Mouse (Mus musculus) c-Kit-positive CD71-negative TER-119-negative erythroid progenitor cells, embryonic 14.5 days (primary cell): ENCODE data around the gene Scube2.

Experiments used
- DNase-seq: peaks from one replicate; pipeline ENCODE4 v3.0.0-alpha.2; 2013; ENCODE audit warnings: low read depth

The Scube2 gene

DNA sequence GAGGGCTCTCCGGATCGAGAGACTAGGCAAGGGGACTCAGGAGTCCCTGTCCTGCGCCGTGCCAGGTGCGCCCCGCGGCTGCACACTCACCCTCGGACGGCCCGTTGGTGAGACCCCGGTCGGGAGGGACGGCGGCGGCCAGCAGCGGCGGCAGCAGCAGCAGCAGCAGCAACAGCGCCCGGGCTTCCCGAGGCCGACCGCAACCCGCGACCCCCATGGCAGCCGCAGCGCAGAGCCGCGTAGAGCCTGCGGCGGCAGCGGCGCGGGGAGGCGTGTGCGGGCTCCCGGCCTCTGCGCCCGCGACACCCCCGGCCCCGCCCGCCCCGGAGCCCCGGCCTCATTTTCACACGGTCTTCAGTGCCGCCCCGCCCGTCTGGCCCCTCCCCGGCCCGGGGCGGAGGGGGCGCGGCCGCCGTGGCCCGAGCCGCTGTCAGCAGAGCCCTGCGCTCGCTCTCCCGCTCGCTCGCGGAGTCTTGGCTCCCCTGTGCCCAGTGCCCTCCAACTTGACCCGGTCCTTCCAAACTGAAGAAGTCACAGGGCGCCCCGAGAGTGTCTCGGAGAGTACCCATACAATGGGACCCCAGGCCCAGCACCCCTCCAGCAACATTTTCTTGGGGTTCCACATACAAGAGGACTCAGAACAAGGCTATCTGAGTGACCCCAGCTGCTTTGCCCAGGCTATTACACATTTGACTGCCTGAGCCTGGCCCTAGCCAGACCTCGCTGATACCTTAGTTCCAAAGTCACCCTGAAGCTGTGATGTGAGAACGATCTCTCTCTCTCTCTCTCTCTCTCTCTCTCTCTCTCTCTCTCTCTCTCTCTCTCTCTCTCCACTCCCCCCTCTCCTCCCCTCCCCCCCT lies at the start of gene Scube2:
TSS of gene Scube2 (minus strand) at position 310 of the 860 bp plus-strand sequence.
- DNase-seq = no peak

DNA sequence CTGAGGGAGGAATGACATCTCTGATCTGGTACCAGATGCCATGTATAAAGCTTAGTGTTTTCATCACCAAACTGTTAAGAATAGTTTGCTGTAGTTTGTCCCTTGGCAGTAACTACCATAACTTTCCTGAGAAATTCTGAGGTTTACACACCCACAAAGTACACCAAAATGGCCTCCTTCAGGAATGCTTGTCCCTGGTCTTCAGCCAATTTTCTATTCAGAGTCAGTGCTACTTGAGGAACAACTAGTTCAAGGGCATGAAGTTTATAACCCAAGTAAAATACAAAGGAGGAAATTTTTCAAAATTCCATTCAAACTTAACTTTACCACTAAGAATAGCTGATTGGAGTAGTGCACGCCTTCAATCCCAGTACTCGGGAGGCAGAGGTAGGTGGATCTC lies 40.7 kb upstream of the Scube2 start:
- no peak for DNase-seq

DNA sequence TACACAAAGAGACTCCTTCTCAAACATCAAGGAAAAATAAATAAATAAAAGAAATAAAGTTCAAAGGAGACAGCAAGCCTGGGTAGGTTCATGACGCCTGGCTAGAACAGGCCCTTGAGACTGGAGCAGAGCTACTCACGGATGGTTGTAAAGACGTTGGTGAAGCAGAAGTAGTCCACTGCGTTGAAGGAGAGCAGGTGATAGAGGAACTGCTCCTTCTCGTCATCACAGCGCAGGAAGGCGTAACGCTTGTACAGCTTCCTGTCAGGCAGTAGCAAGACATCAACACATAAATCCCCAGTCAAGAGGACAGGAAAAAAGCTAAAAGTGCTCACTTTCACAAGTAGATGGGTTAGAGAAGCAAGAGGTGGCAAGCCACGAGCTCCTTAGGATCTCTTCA lies 35.4 kb upstream of the Scube2 start:
- DNase-seq = peak; percentile 7

DNA sequence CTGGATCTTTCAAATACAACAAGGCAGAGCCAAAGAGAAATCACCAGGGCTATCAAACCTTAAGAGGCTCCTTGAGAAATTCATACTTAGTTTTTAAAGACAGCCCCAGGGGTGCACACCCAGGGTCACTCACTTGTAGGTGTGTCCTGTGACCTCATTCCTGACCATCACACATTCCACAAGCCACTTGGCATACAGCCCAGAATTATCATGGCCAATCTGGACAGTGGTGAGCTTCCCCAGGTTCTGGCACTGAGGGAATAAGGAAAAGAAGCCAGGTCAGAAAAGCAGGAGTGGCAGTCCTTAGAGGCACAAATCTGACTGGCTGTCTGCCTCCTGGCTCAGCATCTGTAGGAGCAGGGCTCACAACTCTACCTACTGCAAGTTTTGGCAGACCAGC lies 33.4 kb upstream of the Scube2 start:
- no peak for DNase-seq

DNA sequence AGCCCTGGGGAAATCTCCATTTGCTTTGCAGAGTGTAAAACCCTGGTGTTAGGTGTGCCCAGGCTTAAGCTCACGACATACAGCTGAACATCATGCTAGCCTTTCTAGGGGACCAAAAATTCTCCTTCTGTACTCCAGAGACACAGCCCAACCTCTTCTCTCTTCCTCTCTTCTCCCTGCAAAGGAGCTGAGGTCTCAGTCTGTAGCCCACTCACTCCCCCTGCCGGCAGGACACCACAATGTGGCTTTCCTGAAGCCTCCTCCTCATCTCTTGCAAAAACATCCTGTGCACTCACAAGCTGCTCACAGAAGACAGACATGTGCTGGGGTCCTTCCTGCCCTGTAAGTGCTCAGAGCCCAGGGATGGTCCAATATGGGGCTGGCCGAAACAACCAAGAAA lies 27.1 kb upstream of the Scube2 start:
- DNase-seq = peak; percentile 50

DNA sequence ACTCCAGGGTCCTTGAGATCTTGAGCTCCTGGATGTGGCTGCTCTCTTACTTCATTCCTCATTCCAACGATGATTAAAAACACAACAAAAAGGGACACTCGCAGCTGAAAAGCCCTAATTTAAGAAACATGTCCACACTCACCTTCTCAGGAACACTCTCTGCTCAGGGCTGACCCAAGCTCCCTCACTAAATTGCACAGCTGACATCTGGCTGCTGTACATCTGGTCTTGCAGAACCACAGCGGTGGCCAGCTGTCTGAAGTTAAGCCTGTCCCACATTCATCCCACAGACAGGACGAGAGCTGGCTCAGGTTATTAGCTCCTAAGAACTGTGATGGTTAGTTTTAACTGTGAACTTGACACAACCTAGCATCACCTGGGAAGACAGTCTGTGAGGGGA lies 26.3 kb upstream of the Scube2 start:
- no peak for DNase-seq

DNA sequence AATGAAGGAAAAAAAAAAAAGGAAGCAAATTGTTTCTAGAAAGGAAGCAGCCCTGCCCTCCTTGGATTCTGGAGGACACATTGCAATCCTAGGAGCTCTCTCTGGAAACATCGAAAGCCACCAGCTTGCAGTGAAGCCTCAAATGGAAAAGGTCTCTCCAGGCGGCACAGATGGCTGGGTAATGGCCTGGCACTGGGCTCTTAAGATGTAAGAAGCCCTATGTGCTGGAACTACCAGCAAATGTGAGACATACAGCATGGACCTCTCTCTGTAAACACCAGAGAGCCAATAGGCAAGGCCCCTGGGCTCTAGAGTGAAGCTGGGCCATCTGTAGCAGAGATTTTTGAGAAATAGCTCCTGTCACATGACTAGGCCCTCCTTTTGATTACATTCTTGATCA lies 24.8 kb upstream of the Scube2 start:
- DNase-seq = no peak

DNA sequence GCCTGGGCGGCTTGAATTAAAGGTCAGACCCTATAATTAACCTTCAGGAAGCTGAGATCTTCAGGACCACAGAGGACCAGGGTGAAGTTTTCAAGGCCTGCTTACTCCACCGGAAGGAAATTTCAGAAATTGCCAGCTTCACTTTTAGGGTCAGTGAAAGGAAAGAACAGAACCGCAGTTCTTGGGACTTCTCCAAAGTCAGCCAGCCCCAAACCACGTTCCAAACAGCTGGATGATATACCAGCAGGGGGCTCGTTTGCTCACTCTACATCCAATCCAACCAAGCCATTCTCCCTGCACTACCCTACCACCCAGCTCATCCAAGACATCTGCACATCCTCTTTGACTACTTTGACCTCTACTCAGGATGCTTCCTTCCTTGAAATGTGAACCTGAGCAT lies 23.8 kb upstream of the Scube2 start:
- DNase-seq = no peak

DNA sequence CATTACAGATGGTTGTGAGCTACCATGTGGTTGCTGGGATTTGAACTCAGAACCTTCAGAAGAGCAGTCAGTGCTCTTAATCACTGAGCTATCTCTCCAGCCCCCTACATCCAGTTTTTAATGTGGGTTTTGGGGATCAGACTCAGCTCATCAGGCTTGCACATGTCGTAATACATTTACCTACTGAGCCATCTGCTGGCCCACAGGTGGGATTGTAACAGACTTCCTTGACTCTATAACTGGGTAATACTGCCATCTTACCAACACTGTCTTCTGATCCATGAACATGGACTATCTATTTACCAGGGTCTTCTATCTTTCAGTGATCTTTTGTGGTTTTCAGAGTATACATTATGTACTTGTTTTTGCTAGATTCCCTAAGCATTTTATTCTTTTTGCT lies 20.8 kb upstream of the Scube2 start:
- DNase-seq = no peak

DNA sequence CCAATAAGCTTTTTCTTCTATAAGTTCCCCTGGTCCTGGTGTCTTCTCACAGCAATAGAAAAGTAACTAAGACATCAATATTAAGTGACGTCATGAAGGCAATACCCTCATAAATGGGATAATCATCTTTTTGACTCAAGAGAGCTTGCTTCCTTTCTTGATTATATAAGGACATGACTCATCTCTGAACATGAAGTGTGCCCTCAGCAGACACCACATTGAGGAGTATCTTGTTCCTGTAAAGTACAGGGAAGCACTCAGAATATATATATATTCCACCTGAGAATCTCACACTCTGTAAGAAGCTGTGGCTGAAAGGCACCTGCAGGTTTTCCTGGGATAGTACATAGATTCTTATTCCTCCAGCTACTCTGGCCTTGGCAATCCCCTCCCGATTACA lies 17.1 kb upstream of the Scube2 start:
- DNase-seq = no peak

DNA sequence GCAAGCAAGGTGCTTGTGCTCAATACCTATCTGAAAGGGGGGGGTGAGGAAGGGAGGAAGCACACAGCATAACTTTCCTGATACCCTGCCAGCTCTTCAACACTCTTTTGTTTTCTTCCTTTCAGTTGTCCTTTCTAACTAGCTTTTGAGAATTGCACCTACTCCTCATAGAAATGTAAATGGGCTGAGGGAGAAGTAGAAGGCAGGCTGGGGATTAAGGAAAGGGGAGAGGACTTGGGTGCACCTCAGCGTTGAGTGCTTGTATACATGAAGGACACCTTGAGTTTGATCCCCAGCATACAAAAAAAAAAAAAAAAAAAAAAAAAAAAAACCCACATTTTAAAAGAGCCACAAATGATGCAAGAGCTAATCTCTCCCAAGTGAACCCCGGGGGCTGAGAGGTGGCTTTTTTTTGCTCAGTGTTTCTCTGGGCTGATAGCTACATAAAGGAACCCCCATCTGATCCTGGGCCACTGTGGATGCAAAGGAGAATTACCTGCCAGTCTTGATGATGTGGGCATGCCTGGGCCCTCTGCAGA lies 16.2 kb upstream of the Scube2 start:
- no peak for DNase-seq

DNA sequence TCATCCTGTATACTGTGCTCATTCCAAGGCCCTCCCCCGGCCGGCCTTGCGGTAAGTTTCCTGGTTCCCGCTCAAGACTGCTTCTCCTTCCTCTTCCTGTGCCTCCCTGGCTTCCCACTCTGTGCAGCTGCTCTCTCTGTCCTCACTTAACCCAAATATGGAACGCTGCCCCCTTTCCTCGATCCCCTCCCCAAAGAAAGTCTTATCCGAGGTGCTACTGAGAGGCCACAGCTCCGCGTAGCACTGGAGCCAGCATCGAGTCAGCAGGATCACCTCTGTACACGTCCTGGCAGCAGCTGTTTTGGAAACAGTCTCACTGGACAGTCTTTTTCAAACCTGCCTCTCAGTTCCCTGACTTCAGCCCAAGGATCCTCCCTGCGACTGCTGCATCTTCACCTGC lies 13.7 kb upstream of the Scube2 start:
- no peak for DNase-seq

DNA sequence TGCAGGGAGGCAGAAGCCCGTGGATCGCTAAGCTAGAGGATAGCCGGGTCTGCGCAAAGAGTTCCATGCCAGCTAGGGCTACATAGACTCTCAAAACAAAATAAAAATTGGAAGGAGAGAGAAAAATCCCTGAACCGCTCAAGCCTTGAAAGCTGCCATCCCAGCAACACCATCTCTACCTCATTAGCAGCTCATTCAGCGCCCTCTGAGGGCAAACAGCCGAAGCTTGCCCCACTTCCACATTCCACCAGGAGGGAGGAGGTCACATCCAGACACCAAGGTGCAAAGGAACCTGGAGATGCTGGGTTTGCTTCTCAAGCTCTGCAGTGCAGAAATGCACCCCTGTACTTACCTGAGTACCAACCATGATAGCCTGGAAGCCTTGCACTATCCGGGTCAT lies 10.6 kb upstream of the Scube2 start:
- no peak for DNase-seq

DNA sequence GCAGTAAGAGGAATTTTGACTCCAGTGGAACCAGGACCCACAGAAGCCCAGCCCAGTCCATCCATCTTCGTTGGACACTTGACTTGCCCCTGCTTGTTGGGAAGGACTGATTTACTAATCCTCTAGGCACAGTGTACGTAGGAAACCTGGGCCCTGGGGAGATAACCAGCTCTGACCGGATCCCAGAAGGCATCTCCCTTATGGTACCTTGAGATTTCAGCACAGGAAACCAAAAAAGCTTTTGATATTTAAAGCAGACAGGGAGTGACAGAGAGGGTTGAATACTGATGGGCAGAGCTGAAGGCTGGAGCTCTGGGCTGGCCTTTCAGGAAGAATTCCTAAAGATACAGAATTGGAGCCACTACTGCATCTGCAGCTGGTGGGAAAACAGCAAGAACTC lies 10.1 kb upstream of the Scube2 start:
- no peak for DNase-seq

DNA sequence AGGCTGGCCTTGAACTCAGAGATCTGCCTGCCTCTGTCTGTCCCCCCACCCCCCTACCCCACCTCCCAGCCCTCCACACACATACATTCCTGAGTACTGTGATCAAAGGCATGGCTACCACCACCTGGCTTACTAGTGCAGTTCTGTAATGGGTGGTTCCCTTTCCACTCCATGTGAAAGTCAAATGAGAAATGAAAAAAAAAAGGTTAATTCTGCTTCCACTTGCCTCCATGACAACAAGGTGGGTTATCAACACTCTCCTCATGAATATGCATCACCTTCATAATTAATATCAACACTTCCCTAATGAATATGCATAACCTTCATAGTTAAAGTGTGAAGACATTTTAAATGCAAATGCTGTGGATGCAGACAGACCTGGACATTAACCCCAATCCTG lies 9.6 kb upstream of the Scube2 start:
- no peak for DNase-seq

DNA sequence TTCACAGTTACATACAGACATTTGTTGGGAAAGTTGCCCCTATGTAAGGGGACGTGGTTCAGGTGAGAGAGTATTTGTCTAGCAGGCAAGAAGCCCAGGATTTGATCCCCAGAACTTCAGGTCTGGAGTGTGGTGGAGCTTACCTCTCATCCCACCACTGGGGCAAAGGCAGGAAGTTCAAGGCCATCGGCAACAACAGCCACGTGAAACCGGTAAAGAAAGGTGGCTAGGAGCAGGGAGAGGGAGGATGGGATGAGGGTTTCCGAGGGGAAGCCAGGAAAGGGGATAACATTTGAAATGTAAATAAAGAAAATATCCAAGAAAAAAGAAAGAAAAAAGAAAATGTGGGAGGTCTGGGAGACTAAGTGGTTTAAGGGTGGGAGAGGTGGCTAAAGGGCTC lies 7.7 kb upstream of the Scube2 start:
- no peak for DNase-seq

DNA sequence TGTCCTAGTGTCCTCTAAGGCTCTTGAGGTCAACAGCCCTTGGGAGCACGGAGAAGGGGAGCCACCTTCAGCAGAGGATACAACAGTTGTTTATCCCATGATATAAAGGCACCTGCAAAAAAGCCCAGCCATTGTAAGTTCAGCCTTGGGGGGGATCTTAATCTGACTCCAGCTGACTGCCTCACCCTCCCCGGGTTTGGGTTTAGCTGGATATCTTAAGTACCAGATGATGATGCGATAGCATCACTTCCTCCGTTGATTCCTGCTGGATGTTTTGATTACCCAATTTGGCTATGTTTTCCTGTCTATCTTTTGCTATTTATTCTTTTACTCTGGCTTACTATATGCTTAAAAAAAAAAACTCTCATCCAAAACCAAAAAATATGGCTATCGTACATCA lies 5.8 kb upstream of the Scube2 start:
- no peak for DNase-seq

DNA sequence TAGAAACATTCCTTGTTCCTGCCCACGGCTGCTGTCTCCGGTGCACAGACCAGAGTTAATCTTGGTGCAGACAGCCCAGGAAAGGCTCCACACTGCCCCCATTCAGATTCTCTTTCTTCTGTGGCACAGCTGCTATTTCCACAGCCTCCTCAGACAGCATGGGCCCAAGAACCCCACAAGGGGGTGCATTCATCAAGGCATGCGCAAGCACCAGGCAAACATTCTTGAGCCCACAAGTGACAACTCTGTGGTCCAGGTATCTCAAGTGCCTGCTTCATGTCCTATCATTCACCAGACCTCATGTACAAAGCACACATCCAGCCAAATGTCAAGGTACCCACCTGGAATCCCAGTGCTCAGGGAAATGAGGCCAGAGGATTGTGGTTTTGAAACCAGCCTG lies 3.0 kb upstream of the Scube2 start:
- no peak for DNase-seq

DNA sequence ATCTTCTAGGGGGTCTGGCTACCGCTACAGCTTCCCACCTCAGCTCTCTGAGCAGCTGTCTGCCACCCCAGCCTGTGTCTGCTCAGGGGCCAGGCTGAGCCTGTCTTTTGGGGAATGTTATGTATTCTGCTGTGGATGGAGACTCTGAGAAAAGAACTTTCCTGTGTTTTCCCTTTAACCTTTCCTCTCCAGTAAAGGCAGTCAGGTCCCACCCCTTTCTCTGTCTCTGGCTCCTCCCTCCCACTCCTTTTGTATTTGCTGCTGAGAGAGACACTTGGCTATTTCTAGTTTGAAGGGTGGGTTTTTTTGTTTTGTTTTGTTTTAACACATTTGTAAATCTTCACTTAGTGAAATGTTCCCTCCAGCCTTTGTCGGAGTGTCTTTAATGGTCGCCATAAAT lies 1.2 kb upstream of the Scube2 start:
- no peak for DNase-seq

DNA sequence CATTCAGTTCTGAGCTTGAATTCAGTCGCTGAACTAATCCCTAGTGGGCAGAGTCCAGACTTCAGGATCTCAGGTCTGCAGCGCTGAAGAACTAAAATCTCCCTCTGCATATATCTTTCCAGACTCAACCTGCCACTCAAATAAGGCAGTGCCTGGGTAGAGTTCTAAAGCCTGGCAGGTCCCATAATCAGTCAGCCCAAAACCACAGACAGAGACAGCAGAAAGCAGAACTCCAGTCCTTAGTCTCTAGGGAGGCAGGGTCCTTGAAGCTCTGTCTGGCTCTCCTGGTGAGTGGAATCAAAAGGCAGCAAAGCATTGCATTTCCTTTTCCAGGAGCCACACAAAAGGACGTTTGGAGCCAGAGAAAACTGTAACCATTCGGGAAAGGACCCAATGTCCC lies 1.9 kb downstream of the Scube2 start:
- DNase-seq = no peak

DNA sequence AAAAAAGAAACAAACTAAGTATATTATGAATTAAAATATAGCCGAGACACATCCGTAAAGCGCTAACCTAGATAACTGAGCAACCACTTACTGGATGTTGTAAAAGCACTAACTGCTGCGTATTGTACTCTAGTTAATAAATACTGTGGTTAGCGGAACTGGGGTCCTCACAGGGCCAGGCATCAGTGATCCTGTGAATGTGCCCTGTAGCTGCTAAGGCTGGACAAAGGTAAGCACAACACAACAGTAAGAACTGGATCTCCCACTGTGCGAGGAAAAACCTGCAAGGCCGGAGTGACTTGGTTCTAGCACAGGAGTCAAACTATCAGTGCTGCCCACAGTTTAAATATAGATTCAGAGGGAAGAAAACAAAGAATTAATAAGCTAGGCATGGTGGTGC lies 5.3 kb downstream of the Scube2 start:
- DNase-seq = no peak

DNA sequence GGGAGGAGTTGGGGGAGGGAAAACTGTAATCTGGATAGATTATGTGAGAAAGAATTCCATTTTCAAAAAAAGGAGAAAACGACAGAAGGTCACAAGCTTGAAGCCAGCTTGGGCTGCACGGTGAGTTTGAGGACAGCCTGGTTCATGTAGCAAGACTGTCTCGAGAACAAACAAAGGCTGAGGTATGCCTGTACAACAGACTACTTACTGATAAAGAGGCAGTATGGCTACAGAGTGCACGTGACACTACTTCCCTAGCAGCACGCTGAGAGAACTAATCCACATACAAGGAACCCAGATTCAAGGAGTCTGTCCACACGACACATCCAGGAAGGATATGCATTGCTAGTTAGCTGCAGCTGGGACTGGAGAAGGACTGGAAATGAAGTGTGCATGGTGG lies 6.1 kb downstream of the Scube2 start:
- no peak for DNase-seq

DNA sequence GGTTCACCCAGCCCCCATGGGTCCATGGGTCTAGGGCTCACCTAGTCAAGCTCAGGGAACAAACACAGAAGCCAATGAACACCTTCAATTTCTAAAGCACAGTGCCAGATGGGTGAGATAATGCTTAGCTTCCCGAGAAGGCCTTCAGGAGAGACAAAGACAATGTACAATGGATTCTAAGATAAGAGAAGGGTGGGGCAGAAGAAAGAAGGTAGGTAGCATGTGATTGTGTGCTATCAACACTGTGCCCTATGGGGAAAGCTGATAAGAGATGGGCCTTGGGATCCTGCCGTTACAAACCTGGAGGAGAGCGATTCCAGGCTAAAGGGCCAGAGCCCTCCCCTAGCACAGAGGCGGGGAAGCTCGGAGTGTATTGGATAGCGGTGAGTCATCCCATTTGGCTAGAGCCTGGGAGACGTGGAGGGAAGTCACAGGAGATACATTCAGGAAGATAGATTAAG lies 12.7 kb downstream of the Scube2 start:
- no peak for DNase-seq

DNA sequence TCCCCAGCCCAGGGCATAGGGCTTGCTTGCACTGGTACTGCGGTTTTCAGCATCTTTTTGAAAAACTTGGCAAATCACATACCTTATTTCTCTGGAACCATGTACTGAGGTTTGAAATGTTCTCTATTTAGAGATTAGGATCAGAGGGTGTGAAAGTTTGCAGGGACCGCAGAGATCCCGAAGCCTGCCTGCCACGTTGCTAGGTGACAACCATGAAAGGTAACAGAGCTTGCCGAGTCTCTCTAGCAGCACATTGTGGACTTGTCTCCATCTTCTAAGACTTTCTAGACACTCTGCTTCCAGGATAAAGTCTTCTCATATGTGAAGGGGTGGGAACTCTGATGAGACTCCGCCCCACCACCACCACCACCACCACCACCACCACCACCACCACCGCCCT lies 13.5 kb downstream of the Scube2 start:
- no peak for DNase-seq
